Mouse (Mus musculus) kidney, adult 18-20 months (tissue): ENCODE results near the gene Tgfbr3l.
"Not testable (repeated sequence)": the region's sequence is repeated elsewhere in the genome, so short reads cannot be mapped to it uniquely, and the experiment has no call there.

Experiments used
- DNase-seq: peaks from one replicate; pipeline ENCODE4 v3.0.0; 2021

Gene Tgfbr3l

GRCm38 (mm10) chr8:4238434-4239192 lies 9.4 kb upstream of the Tgfbr3l start, which contains the start of the genes Map2k7 and Gm49320:
Gene Map2k7, plus strand, starts transcription at chr8:4238740.
Gene Gm49320, plus strand, starts transcription at chr8:4238865.
- DNase-seq, result peak; percentile 100

GRCm38 (mm10) chr8:4239193-4239890 lies 8.7 kb upstream of the Tgfbr3l start:
- DNase-seq, result no peak

GRCm38 (mm10) chr8:4245061-4245460 lies 3.0 kb upstream of the Tgfbr3l start:
- no peak for DNase-seq

GRCm38 (mm10) chr8:4245737-4246136 lies 2.3 kb upstream of the Tgfbr3l start:
- no peak for DNase-seq

DNA sequence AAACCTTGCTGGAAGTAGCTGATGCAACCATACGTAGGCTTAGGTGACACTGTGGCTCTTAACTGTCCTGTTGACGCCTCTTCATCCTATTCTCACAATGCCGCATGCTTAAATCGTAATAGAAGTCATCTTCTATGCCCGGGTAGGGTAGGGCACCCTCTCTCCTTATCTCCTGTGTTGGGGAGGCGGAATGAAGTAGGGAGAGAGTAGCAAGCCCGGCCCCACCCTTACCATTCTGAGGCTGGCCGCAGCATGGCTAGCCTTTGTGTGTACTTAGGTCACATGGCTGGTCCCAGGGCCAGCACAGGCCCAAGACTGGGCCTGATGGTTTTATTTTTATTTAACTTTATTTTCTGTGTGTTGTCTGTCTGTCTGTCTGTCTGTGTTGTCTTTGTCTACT lies 773 bp upstream of the Tgfbr3l start:
- no peak for DNase-seq

- DNase-seq, result no peak
These were observed 1.2 kb downstream of the Tgfbr3l start for GRCm38 (mm10) chr8:4249213-4249612.

DNA sequence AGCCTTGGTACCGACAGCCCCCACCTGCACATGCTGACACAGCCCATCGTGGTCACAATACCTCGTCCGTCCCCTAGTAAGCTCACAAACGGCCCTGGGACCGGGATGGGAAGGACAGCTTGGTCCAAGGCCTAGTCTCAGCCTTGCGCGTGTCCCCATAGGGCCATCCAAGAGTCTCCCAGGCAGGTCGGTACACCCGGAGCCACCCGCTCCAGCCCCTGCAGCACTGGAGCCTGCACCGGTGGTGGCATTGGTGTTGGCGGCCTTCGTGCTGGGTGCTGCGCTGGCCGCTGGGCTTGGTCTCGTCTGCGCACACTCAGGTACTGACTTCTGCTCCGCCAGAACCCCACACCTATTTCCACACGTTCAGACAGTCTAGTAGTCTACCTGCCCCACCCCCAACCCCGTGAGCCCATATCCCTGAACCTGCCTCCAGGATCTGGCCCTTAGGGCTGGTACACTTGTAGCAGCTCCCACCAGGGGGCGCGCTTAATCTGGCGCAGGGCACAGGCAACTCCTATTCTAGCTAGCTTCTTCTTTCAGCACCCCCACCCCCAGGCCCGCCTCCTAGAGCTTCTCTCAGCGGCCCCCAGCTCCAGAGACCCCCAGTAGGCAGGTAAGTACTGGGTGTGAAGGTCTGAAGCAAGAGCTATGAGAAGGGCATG lies 2.4 kb downstream of the Tgfbr3l start:
- DNase-seq, result peak; percentile 83

GRCm38 (mm10) chr8:4252116-4252760 lies 4.2 kb downstream of the Tgfbr3l start:
- DNase-seq, result no peak

DNA sequence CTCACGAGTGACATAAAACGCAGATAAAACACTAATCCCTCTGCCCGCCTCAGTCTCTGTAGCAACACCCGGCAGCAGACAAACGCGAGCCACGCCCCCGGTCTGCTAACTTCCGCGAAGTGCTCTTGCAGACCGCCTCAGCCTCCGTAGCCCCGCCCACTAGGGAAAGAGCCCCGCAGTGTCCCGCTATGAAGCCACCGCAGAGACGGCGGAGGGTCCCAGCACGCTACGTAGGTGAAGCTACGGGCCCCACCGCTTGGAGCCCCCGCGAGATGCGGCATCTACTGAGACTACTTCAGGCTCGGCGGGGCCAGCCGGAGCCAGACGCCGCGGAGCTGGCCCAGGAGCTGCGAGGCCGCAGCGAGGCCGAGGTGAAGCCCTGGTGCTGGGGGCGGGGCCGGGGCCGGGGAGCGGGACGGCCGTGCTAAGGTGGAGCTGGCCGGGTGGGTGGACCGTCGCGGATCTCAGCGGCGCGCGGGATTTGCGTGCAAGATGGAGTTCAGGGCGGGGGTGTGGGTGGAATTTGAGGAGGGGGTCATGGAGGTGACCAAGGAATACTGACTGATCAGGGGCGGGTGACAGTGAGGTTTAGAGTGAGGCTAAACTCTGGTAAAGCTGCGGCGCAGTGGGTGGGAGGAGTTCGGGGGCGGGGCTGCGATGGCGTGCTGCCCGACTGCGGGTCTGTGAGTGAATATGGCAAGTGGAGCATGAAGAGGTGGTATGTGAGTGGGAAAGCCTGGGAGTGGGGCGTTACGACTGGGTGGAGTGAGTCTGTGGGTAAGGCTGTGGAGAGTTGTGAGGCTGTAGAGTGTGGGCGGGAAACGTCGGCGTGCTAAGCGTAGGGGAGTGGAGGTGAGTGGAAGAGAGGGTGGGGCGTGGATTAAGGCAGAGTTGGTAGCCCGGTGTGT lies 5.2 kb downstream of the Tgfbr3l start, which contains the start of gene Snapc2:
Gene Snapc2, plus strand, starts transcription at position 147 of the 908 bp plus-strand sequence.
- DNase-seq, result peak; percentile 99

- DNase-seq, result peak; percentile 78
These were observed 6.0 kb downstream of the Tgfbr3l start for GRCm38 (mm10) chr8:4254001-4254400.

- DNase-seq, result not testable (repeated sequence)
These were observed 7.5 kb downstream of the Tgfbr3l start for GRCm38 (mm10) chr8:4255471-4255870.

DNA sequence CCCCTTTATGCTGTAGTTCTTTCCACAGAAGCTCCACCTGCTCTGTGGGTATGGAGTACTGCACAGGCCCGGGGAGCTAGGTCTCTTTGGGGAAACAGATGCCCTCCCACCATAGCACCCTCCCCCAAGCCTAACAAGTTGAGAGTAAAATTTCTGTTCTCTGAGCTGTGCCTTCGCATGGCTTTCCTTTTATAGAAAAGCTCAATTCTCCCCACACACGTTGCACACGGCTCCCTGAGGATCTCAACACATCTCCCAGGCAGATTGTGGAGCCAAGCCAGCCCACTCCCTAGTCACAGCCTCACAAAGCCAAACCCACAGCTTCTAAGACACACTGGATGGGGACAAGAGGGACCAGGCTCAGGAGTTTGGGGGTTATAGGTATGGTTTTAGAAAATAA lies 8.9 kb downstream of the Tgfbr3l start:
- DNase-seq, result no peak

DNA sequence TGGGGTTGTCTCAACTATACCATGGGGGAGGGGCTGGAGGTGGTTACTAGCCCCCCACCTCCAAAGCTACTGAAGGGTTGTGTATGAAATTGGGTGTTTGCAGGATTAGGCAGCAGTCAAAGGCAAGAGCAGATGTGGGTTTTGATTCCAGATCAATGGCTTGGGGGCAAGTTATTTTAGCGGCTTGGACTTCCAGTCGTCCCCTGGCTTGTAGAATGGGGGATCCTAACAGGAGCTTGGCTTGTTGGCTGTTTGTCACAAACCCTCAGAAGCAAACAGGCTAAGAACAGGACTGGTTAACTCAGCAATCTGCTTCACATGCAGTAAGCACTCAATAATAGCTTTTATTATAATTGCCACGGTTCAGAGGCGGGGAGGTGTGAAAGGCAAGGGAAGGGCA lies 9.3 kb downstream of the Tgfbr3l start:
- DNase-seq, result no peak

DNA sequence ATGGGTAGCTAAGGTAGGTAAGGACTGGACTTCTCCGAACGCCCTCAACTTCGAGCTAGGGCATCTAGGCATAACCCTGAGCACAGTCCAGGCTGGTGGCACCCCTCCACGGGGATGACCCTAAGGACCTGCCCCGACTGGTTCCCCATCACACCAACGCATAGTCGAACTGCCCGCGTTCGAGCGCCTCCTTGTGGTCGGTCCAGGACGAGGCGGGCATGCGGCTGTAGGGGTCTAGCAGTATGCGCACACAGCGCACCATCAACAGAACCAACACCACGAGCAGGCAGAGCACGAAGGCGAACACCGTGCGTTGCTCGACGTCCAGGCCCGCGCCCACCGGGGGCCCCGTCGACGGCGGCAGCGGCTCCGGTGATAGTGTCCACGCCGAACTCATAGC lies 10.2 kb downstream of the Tgfbr3l start:
- peak; percentile 60 for DNase-seq

GRCm38 (mm10) chr8:4258678-4259077 lies 10.7 kb downstream of the Tgfbr3l start:
- no peak for DNase-seq

DNA sequence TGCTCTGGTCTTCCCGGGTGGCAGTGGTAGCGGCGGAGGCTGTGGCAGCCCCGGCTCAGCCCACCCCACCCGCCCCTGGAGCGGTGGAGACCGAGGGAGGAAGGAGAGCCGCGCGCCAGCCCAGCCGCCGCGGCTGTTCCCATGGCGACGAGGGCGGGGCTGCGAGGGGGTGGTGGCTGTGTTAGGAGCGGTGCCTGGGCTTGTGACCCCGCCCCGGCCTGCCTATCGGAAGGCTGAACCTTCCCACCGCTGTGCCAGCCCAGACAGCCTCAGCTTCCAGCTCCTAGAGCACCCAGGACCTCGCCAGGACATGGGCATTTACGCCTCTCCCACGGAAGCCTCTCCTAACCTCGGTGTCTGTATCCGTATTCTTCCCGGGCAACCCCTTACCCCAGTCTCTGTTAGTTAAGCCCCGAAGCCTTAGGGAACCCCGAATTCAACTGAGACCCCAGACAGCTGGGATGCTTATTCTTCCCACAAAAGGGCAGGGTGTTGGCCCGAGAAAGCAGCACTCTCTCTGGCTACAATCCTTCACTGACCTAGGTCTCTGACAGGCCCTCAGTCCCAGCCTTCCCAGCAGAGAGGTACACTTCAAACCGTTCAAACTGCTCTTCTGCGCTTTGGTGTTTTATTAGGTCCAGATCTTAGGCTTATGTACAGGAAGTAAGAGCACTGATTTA lies 11.3 kb downstream of the Tgfbr3l start, which contains the start of gene Ctxn1:
Gene Ctxn1, minus strand, starts transcription at position 150 of the 680 bp plus-strand sequence.
- DNase-seq, result peak; percentile 96

GRCm38 (mm10) chr8:4259805-4260170 lies 11.8 kb downstream of the Tgfbr3l start:
- no peak for DNase-seq

DNA sequence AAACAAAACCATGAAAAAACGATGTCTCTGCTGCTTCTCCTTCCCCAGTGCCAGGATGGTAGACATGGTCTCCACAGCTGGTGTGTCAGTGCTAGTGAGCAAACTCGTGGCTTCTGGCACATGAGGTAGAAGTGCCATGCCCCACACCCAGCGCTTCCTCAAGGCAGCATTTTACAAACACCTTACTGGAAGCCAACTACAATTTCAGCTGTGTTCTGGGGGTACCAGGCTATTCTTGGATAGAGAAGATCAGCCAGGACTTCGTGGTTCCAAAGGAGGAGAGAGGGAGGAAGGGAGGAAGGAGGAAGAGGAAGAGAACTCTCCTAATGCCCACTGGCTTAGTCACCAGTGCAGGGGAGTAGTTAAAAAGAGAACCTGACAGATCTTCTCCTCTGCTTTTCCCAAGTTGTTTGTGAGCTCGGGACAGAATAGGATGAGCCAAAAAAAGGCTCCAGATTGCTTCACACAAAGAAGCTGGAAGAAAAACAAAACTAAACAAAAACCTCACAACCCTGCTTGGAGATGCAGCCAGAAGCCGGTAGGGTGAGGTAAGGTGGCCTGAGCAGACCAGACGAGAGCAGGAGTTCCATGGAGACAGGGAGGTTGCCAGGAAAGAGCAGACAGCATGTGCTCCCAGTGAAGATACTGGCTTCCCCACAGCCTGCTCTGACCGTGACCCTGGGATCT lies 15.2 kb downstream of the Tgfbr3l start:
- DNase-seq, result no peak

DNA sequence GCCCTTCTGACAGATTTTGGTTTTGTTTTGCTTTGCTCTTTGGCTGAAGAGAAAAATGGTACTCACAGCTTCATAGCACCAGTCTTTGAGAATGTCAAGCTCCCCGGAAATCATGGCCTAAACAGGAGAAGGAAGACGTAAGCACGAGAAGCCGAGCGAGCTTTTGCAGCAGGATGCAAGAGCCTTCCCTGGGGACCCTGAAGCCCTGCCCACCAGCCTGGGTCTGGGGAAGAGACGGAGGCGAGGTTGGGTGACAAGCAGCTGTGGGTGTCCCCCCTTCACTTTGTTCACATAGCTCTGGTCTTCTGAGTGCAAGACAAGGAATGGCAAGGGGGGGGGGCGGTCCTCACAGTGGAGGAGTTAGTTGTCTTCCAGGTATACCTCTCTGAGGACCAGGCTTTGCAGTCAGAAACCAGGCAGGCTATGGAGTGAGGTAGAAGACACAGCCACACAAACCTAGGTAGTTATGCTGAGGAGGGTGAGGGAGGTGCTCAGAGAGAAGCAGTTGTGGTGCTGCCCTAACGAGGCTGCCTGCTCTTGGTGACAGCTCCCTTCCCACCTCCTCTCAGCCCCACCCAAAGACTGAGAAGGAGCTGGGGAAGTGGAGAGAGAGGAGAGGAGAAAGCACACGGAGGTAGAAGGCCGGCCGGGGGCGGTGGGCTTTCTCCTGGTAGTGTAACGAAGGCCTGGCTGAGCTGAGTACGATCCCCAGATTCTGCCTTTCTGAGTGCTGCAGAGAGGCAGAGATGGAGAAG lies 17.3 kb downstream of the Tgfbr3l start:
- DNase-seq, result no peak

GRCm38 (mm10) chr8:4267627-4268026 lies 19.6 kb downstream of the Tgfbr3l start:
- peak; percentile 38 for DNase-seq
